9 mouse cellular contexts compared by ENCODE assay signal in genomic region chr5:39960981-39961380, GRCm38 (mm10).
A peak's percentile ranks its signal among the peaks of the same experiment; 100 is the strongest.
DNase-seq lines count a peak whose midpoint lies in the region; ATAC-seq lines count a peak whose summit lies in the region.
"Had no signal": no experiment of that assay in that cellular context is flagged by ENCODE, and none has a peak within 500 bp of the region (broad histone marks: within the 10 kb centered on the region; RNA-seq: fewer than 3 reads in every experiment).

No protein-coding gene starts in this region.

- no peaks in the 10 kb centered on the region for H3K4me1 ChIP-seq in heart, embryonic 12.5 days (replicated peaks)
- no peaks in the 10 kb centered on the region for H3K4me1 ChIP-seq in intestine, embryonic 16.5 days (ENCODE audit: control insufficient read depth, insufficient read depth, low read length)
- H3K4me1 ChIP-seq: neural tube, embryonic 12.5 days had no signal

- no peak overlapping the region for H3K4me2 ChIP-seq in heart, embryonic 12.5 days
- no peak overlapping the region for H3K4me2 ChIP-seq in intestine, embryonic 16.5 days (ENCODE audit: low read depth, low read length)
- H3K4me2 ChIP-seq: neural tube, embryonic 12.5 days had no signal

- no peak overlapping the region for H3K9ac ChIP-seq in heart, embryonic 12.5 days
- H3K9ac ChIP-seq in intestine, embryonic 16.5 days (ENCODE audit: low read depth, low read length), result no peak overlapping the region
- H3K9ac ChIP-seq: neural tube, embryonic 12.5 days had no signal

- H3K27me3 ChIP-seq in heart, embryonic 12.5 days (replicated peaks), result no peaks in the 10 kb centered on the region
- H3K27me3 ChIP-seq in intestine, embryonic 16.5 days (replicated peaks; ENCODE audit: control insufficient read depth, insufficient read depth, low read length), result no peaks in the 10 kb centered on the region
- H3K27me3 ChIP-seq: neural tube, embryonic 12.5 days had no signal

- peak; percentile 30 for DNase-seq in heart, adult 8-10 months (ENCODE audit: low spot score)
- peak; percentile 20 for DNase-seq in urinary bladder, postnatal 25 days (ENCODE audit: low spot score)
- no peak for DNase-seq in urinary bladder, adult 2 months (ENCODE audit: low spot score)
- DNase-seq in embryo, embryonic 11 days, result peak; percentile 50
- peak; percentile 39 for DNase-seq in lung, postnatal 36 days
- DNase-seq in gastrocnemius, postnatal 25 days, result no peak

- no peak overlapping the region for H3K4me3 ChIP-seq in heart, embryonic 12.5 days
- H3K4me3 ChIP-seq in intestine, embryonic 16.5 days (ENCODE audit: low read length), result no peak overlapping the region
- H3K4me3 ChIP-seq: neural tube, embryonic 12.5 days had no signal

- WGBS in heart, embryonic 12.5 days, result 29% methylated on average over 4 of the region's 4 CpGs
- WGBS in intestine, embryonic 16.5 days, result 30% methylated on average over 4 of the region's 4 CpGs

- no peaks in the 10 kb centered on the region for H3K36me3 ChIP-seq in heart, embryonic 12.5 days
- H3K36me3 ChIP-seq in intestine, embryonic 16.5 days (ENCODE audit: control insufficient read depth, insufficient read depth, low read length), result no peaks in the 10 kb centered on the region
- H3K36me3 ChIP-seq: neural tube, embryonic 12.5 days had no signal

- no peaks in the 10 kb centered on the region for H3K9me3 ChIP-seq in heart, embryonic 12.5 days (replicated peaks)
- H3K9me3 ChIP-seq in intestine, embryonic 16.5 days (ENCODE audit: control insufficient read depth, low read length), result no peaks in the 10 kb centered on the region
- H3K9me3 ChIP-seq: neural tube, embryonic 12.5 days had no signal

- H3K27ac ChIP-seq in heart, embryonic 12.5 days (ENCODE audit: poor library complexity, severe bottlenecking), result no peak overlapping the region
- H3K27ac ChIP-seq in intestine, embryonic 16.5 days (ENCODE audit: low read length), result no peak overlapping the region
- H3K27ac ChIP-seq: neural tube, embryonic 12.5 days had no signal

- ATAC-seq in heart, embryonic 12.5 days (ENCODE audit: insufficient number of reproducible peaks, low FRiP score), result no peak
- peak; percentile 53 for ATAC-seq in intestine, embryonic 16.5 days

Comparison
In these comparisons a context has a peak if more than half of its experiments do, and no peak if none do; other contexts are left out.
1. DNase-seq: peak in heart, adult 8-10 months (single experiment), urinary bladder, postnatal 25 days (single experiment), embryo, embryonic 11 days (single experiment) and lung, postnatal 36 days (single experiment); none in urinary bladder, adult 2 months (single experiment) and gastrocnemius, postnatal 25 days (single experiment).